Mouse (Mus musculus) Muller cell, postnatal 12 days (primary cell): Measurements from ENCODE around the gene Tmem269.
A peak's percentile ranks its signal among the peaks of the same experiment; 100 is the strongest.

ENCODE experiments used
- DNase-seq: peaks from one replicate; pipeline ENCODE4 v3.0.0-alpha.2; 2015; ENCODE audit errors: inconsistent ontology term

The Tmem269 gene

GRCm38 (mm10) chr4:119238661-119239060 is 20.6 kb upstream of the Tmem269 start:
- no peak for DNase-seq

- DNase-seq = no peak
Measured at GRCm38 (mm10) chr4:119234348-119234747, 16.3 kb upstream of the Tmem269 start.

DNA sequence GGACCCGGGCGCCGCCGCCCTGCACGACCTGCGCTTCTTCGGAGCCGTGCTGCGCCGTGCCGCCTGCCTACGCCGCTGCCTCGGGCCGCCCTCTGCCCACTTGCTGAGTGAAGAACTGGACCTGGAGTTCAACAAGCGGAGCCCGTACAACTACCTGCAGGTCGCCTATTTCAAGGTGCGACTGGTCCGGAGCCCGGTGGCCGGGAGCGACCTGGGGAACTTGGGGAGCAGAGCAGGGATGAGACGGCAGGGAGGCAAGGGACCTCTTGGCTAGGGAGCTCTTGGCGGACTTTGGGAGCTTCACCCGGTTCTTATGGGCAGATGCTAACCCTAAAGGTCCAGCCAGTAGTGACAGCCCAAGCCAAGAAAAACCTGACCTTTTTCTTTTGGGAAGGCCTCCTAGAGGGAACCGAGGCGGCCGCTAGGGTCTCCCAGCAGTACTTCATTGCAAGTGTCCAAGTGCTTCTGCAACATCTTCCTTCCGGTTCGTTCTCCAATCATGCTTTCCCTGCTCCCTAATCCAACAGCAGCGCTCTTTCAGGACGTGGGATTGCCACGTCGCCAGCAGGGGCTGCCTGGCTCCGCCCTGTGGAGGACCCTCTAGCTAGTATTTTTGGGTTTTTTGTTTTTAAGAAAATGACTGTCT is 15.4 kb upstream of the Tmem269 start:
- DNase-seq = peak; percentile 68

DNA sequence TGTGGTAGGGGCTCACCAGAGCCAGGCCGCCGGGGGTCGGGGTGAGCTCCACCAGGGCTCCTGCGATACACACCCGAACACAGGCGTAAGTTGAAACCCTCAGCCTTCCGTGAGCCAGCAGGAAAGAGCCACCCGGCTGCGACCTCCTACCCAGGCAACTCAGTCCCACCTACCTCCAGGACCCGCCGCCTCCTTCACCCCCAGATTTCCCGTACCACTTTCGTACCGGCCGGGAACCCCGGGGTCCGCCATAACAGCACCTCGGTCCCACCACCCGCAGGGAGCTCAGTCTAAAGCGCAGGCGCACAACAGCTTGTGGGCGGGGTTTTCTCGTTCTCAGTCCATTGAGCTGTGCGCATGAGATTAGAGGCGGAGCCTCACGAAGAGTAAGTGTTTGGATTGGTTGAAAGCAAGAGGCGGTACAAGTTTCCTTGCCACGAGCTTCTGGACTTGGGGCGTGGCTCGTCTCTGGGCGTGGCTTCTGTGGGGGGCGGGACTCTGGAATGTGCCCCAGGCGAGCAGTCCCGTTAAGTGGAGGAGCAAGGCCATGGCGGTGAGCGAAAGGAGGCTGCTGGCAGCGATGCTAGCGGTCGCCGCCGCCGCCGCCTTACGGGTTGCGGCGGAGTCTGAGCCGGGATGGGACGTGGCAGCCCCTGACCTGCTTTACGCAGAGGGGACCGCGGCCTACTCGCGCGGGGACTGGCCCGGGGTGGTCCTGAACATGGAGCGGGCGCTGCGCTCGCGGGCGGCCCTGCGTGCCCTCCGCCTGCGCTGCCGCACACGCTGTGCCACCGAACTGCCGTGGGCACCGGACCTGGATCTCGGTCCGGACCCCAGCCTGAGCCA is 14.6 kb upstream of the Tmem269 start, which contains the start of the genes AU022252 and P3h1:
AU022252 (minus strand) TSS at position 303 of the 846 bp plus-strand sequence.
P3h1 (plus strand) TSS at position 506 of the 846 bp plus-strand sequence.
- peak; percentile 99 for DNase-seq

- DNase-seq = no peak
Measured at GRCm38 (mm10) chr4:119226751-119227150, 8.7 kb upstream of the Tmem269 start.

DNA sequence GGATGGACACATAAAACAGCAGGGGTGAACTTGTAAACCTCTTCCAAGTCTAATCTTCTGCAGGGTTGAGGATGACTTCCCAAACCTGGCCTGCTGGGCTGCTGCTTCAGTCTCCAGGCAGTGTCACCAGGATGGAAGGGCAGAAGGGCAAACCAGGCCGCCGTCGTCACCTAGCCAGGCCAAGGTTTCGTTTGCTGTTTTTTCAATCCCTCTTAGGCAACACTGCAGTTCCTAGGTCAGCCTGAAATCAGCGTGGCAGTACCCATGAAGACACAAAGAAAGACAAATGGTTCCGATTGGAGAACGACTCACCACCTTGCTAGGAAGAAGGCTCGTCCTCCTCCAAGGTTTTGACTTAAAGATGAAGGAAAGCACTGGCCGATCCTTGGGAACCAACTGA is 7.7 kb upstream of the Tmem269 start:
- DNase-seq = no peak

- DNase-seq = no peak
Measured at GRCm38 (mm10) chr4:119224534-119224933, 6.5 kb upstream of the Tmem269 start.

GRCm38 (mm10) chr4:119223696-119224095 is 5.7 kb upstream of the Tmem269 start:
- DNase-seq = peak; percentile 36

- peak; percentile 37 for DNase-seq
Measured at GRCm38 (mm10) chr4:119216667-119217066, 1.4 kb downstream of the Tmem269 start.

- peak; percentile 33 for DNase-seq
Measured at GRCm38 (mm10) chr4:119204672-119205071, 13.3 kb downstream of the Tmem269 start.

DNA sequence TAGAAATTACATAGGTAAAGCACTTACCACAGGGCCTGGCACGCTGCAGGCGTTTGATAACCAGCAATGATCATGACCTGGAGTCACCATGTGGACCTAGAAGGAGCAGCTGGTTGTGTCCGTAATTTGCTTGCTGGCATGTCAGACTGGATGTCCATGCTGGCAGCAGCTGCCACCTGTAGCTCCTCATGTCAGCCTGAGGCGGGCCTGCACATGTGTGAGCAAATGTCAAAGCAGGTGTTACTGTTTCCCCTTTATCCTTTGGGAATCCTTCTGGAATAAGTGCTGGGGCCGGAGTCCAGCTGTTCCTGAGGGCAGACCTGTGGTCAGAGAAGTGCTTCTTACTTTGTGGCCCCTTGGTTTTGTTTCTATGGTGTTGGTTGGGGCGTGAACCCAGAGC is 19.9 kb downstream of the Tmem269 start:
- no peak for DNase-seq

- peak; percentile 35 for DNase-seq
Measured at GRCm38 (mm10) chr4:119195582-119196320, 22.3 kb downstream of the Tmem269 start.

GRCm38 (mm10) chr4:119194909-119195581 is 23.0 kb downstream of the Tmem269 start, which contains the start of gene Svbp:
Gene Svbp, plus strand, starts transcription at chr4:119195306.
- DNase-seq = peak; percentile 98

DNA sequence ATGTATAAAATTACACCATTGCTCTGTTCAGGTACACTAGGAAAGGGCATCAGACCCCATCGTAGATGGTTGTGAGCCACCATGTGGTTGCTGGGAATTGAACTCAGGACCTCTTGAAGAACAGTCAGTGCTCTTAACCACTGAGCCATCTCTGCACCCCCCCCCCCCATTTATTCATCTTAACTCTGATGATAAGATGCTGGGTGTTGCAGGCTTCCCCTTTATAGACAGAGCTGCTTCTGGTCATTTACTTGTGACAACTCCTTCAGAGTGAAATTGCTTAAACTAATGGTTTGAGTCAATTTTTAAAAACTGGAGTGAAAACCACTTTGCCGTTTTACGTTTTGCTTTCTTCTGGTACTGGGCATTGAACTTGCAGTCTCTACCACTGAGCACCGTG is 25.3 kb downstream of the Tmem269 start:
- DNase-seq = no peak

DNA sequence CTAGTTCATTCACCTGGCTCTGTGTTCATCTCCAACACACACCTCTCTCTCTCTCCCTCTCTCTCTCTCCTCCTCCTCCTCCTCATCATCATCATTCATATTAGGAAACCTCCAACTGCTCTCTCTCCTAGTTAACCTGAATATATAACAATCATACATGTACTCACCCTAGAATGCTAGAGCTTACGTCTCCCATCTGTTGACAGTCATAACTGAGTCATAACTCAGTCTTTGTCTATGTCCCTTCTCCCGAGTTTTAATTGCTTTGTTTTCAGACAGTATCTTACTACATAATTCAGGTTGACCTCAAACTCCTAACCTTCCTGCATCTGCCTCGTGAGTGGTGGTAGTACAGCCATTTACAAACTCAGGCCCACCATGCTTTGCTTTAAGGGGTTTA is 26.7 kb downstream of the Tmem269 start:
- DNase-seq = peak; percentile 26

DNA sequence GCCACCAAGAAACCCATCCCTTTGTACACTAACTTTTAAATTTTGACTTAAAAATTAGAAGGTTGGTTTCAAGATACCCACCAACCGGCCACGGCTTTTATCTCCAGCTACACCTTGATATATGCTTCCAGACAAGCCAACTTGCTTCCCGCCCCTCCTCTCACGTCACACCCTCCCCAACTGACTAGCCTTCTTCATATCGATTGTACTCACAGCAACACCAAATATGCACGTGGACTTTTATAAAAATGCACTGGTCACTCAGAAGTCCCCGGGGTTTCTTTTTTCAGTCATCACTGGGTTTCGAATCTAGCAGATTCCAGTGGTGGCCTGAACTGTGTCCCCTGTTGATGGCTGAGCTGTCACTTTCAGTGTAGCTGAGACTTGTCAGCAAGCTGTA is 27.4 kb downstream of the Tmem269 start:
- no peak for DNase-seq

- DNase-seq = no peak
Measured at GRCm38 (mm10) chr4:119189864-119190263, 28.2 kb downstream of the Tmem269 start, which contains the start of gene Ermap. Gene Ermap, minus strand, starts transcription at chr4:119190011.

DNA sequence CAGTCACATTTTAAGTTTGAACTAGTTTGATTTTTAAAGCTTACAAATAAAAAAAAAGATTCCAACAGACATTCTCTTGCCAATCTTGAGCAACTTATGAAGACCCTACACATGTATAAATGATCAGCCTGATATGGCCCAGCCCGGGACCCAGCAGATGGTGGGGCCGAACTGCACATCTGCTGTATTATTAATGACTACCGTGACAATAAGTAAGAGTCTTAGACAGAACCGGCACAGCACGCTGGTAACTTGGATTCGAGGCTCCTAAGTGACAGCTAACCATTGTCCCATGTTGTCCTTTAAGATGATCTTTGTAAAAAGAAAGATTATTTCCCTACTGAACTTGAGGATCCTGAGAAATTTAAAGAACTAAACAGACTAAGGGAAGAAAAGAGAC is 28.6 kb downstream of the Tmem269 start:
- no peak for DNase-seq

DNA sequence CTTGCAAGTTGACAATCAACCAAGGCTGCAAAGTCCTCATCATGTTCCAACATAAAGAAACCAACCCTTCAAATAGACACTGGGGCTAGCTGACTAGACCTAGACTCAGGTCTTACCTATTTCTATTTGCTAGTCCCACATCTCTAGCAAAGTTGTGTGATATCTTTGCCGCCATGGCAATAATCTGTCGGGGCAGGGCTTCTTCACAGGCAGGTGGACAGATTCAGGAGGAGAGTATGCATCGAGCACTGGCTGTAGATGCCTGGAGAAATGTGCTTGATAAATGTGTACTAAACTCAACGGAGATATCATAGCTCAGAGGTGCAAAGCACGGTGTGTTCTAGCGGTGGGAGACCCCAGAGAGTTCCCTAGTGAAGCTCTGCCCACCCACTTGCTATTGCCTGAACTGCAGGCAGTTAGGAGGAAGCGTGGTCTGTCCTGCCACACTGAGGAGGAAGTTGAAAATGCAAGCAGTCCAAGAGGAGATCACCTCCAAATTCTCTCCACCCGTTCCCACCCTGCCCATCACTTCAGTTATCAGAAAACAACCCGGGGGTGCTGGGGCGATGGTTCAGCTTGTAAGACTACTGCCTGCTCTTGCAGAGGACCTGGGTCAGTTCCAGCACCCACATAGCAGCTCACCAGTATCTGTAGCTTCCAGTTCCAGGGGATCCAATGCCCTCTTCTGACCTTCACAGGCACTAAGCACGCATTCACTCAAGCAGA is 29.8 kb downstream of the Tmem269 start:
- DNase-seq = no peak

- no peak for DNase-seq
Measured at GRCm38 (mm10) chr4:119185771-119186170, 32.2 kb downstream of the Tmem269 start.

- no peak for DNase-seq
Measured at GRCm38 (mm10) chr4:119183525-119183924, 34.5 kb downstream of the Tmem269 start.
